Mouse (Mus musculus): ENCODE data around the gene Cd28.

Gene Cd28

GRCm38 (mm10) chr1:60716567-60716966 is at the start of gene Cd28:
TSS of gene Cd28 (plus strand) at chr1:60716800.
- no peak for DNase-seq (ENCODE audit: inconsistent age in 2 of 2, low spot score in 1 of 2)

- DNase-seq (ENCODE audit: inconsistent age in 2 of 2, low spot score in 1 of 2): peak in 1 of 2 experiments; percentile 47
Measured at GRCm38 (mm10) chr1:60667873-60668616, 48.6 kb upstream of the Cd28 start.

GRCm38 (mm10) chr1:60669048-60669447 is 47.6 kb upstream of the Cd28 start:
- no peak for DNase-seq (ENCODE audit: inconsistent age in 2 of 2, low spot score in 1 of 2)

- DNase-seq (ENCODE audit: inconsistent age in 2 of 2, low spot score in 1 of 2): no peak
Measured at GRCm38 (mm10) chr1:60669664-60670063, 46.9 kb upstream of the Cd28 start.

- no peak for DNase-seq (ENCODE audit: inconsistent age in 2 of 2, low spot score in 1 of 2)
Measured at GRCm38 (mm10) chr1:60670172-60670571, 46.4 kb upstream of the Cd28 start.

GRCm38 (mm10) chr1:60683766-60684165 is 32.8 kb upstream of the Cd28 start:
- no peak for DNase-seq (ENCODE audit: inconsistent age in 2 of 2, low spot score in 1 of 2)

- no peak for DNase-seq (ENCODE audit: inconsistent age in 2 of 2, low spot score in 1 of 2)
Measured at GRCm38 (mm10) chr1:60696115-60696895, 20.3 kb upstream of the Cd28 start.

GRCm38 (mm10) chr1:60702641-60703040 is 14.0 kb upstream of the Cd28 start:
- no peak for DNase-seq (ENCODE audit: inconsistent age in 2 of 2, low spot score in 1 of 2)

GRCm38 (mm10) chr1:60713238-60713637 is 3.4 kb upstream of the Cd28 start:
- no peak for DNase-seq (ENCODE audit: inconsistent age in 2 of 2, low spot score in 1 of 2)

- DNase-seq (ENCODE audit: inconsistent age in 2 of 2, low spot score in 1 of 2): peak in 1 of 2 experiments; percentile 60
Measured at GRCm38 (mm10) chr1:60715651-60716196, 876 bp upstream of the Cd28 start.

GRCm38 (mm10) chr1:60718580-60718979 is 2.0 kb downstream of the Cd28 start:
- no peak for DNase-seq (ENCODE audit: inconsistent age in 2 of 2, low spot score in 1 of 2)

GRCm38 (mm10) chr1:60723555-60723954 is 7.0 kb downstream of the Cd28 start:
- DNase-seq (ENCODE audit: inconsistent age in 2 of 2, low spot score in 1 of 2): no peak

GRCm38 (mm10) chr1:60731940-60732339 is 15.3 kb downstream of the Cd28 start:
- DNase-seq (ENCODE audit: inconsistent age in 2 of 2, low spot score in 1 of 2): no peak

- peak in 1 of 2 experiments; percentile 56 for DNase-seq (ENCODE audit: inconsistent age in 2 of 2, low spot score in 1 of 2)
Measured at GRCm38 (mm10) chr1:60735072-60735907, 18.7 kb downstream of the Cd28 start.

- DNase-seq (ENCODE audit: inconsistent age in 2 of 2, low spot score in 1 of 2): no peak
Measured at GRCm38 (mm10) chr1:60735908-60736280, 19.3 kb downstream of the Cd28 start.

- DNase-seq (ENCODE audit: inconsistent age in 2 of 2, low spot score in 1 of 2): no peak
Measured at GRCm38 (mm10) chr1:60744266-60744665, 27.7 kb downstream of the Cd28 start.

- peak in 1 of 2 experiments; percentile 43 for DNase-seq (ENCODE audit: inconsistent age in 2 of 2, low spot score in 1 of 2)
Measured at GRCm38 (mm10) chr1:60745664-60746063, 29.1 kb downstream of the Cd28 start.

- DNase-seq (ENCODE audit: inconsistent age in 2 of 2, low spot score in 1 of 2): peak in 1 of 2 experiments; percentile 73
Measured at GRCm38 (mm10) chr1:60746153-60746552, 29.6 kb downstream of the Cd28 start.

- no peak for DNase-seq (ENCODE audit: inconsistent age in 2 of 2, low spot score in 1 of 2)
Measured at GRCm38 (mm10) chr1:60746856-60747255, 30.3 kb downstream of the Cd28 start.

GRCm38 (mm10) chr1:60748286-60748685 is 31.7 kb downstream of the Cd28 start:
- DNase-seq (ENCODE audit: inconsistent age in 2 of 2, low spot score in 1 of 2): no peak

GRCm38 (mm10) chr1:60748936-60749335 is 32.3 kb downstream of the Cd28 start:
- no peak for DNase-seq (ENCODE audit: inconsistent age in 2 of 2, low spot score in 1 of 2)
